Mouse (Mus musculus) myocyte (in vitro differentiated cells): ENCODE measurements around the gene Ppp3ca. TPM values are rescaled to one million over a fixed set of nuclear protein-coding genes. Genes with fewer than 3 reads are reported as not detected.

Experiments
- H3K27me3 ChIP-seq: one replicate; pipeline ENCODE4 v1.6.1; 2011; ENCODE audit not compliant: control insufficient read depth, insufficient read depth, insufficient read length
- H3K36me3 ChIP-seq: one replicate; pipeline ENCODE4 v1.6.1; 2011; ENCODE audit not compliant: control insufficient read depth, insufficient read depth
- H3K4me2 ChIP-seq: one replicate; pipeline ENCODE4 v1.6.1; 2011; ENCODE audit warnings: low read depth, control low read depth
- H3K4me3 ChIP-seq: one replicate; pipeline ENCODE4 v1.5.1; 2011; ENCODE audit warnings: mild to moderate bottlenecking, control low read depth, moderate library complexity
- H3K79me2 ChIP-seq: one replicate; pipeline ENCODE4 v1.6.1; 2011; ENCODE audit not compliant: control insufficient read depth, insufficient read depth
- H3ac ChIP-seq: one replicate; pipeline ENCODE4 v1.6.1; 2011; ENCODE audit not compliant: control insufficient read depth, insufficient read length
- CEBPB ChIP-seq: IDR thresholded peaks from 2 replicates; pipeline ENCODE4 v1.6.1; 2011; ENCODE audit warnings: mild to moderate bottlenecking, moderate library complexity; ENCODE audit not compliant: poor library complexity, insufficient read depth, severe bottlenecking
- E2F4 ChIP-seq: IDR thresholded peaks from one replicate; pipeline ENCODE4 v1.6.1; 2011; ENCODE audit warnings: mild to moderate bottlenecking, control low read depth, moderate library complexity; ENCODE audit not compliant: insufficient read depth
- MAX ChIP-seq: IDR thresholded peaks from one replicate; pipeline ENCODE4 v1.6.1; 2011; ENCODE audit warnings: low read depth, mild to moderate bottlenecking, control low read depth
- MYOD1 ChIP-seq, 3 experiments: IDR thresholded peaks; one replicate each; pipeline ENCODE4 v1.6.1; 2011; ENCODE audit warnings: control low read depth in 2 of 3, low read depth in 2 of 3, mild to moderate bottlenecking in 2 of 3, moderate library complexity in 1 of 3; ENCODE audit not compliant: insufficient read length in 2 of 3, control insufficient read depth in 1 of 3
- MYOG ChIP-seq, 3 experiments: IDR thresholded peaks; one replicate each; pipeline ENCODE4 v1.6.1; 2011; ENCODE audit warnings: control low read depth in 2 of 3, low read depth in 2 of 3, mild to moderate bottlenecking in 2 of 3; ENCODE audit not compliant: insufficient read length in 2 of 3, control insufficient read depth in 1 of 3, insufficient read depth in 1 of 3
- POLR2A ChIP-seq: IDR thresholded peaks from one replicate; pipeline ENCODE4 v1.6.1; 2011; ENCODE audit warnings: low read depth, mild to moderate bottlenecking, control low read depth, moderate library complexity; ENCODE audit not compliant: insufficient read length
- POLR2AphosphoS2 ChIP-seq: IDR thresholded peaks from one replicate; pipeline ENCODE4 v1.6.1; 2011; ENCODE audit warnings: low read depth, control low read depth; ENCODE audit not compliant: insufficient read length
- REST ChIP-seq: IDR thresholded peaks from one replicate; pipeline ENCODE4 v1.6.1; 2011; ENCODE audit warnings: mild to moderate bottlenecking, control low read depth, moderate library complexity; ENCODE audit not compliant: insufficient read depth, insufficient read length
- SRF ChIP-seq: IDR thresholded peaks from one replicate; pipeline ENCODE4 v1.6.1; 2011; ENCODE audit warnings: low read depth; ENCODE audit not compliant: control insufficient read depth, insufficient read length
- TCF12 ChIP-seq: IDR thresholded peaks from one replicate; pipeline ENCODE4 v1.6.1; 2011; ENCODE audit warnings: mild to moderate bottlenecking, control low read depth; ENCODE audit not compliant: poor library complexity, insufficient read depth, severe bottlenecking
- TCF3 ChIP-seq: IDR thresholded peaks from one replicate; pipeline ENCODE4 v1.6.1; 2011; ENCODE audit warnings: low read depth, control low read depth; ENCODE audit not compliant: insufficient read length
- USF1 ChIP-seq: IDR thresholded peaks from one replicate; pipeline ENCODE4 v1.6.1; 2011; ENCODE audit warnings: low read depth, mild to moderate bottlenecking, control low read depth, moderate library complexity
- polyA plus RNA-seq: library from polyadenylated mRNA; unstranded; fragments of >200 nt; fragmentation: generic; extraction: Trizol; gene quantifications from one replicate; pipeline ENCODE4 v1.2.1, GENCODE M21; 2012; ENCODE audit warnings: missing spikeins

Ppp3ca gene
- polyA plus RNA-seq, 1 experiment, result 34.0 TPM

DNA sequence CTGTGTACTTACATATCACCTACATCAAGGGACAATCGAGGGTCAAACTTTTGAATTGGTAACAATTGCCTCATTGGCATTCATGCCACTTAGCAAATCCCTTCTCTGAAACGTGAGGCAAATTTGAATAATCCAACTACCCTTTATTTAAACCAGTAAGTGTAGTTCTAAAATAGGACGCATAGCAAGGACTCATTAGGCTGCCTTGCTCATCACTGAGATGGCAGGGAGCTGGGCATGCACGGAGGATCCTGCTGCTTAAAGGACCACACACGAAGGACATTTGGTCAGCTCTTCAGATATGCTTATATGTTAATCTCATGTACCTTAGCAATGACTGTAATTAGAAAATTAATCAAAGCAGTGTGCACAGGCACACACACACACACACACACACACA lies 204.6 kb downstream of the Ppp3ca start:
- Histone ChIP-seq H3K4me3 (no peak overlapping the region), H3K79me2 (no peaks in the 10 kb centered on the region), H3K4me2 (no peak overlapping the region), H3K36me3 (peaks cover 14% of the 10 kb centered on the region), H3K27me3 (no peaks in the 10 kb centered on the region), H3ac (no peak overlapping the region)
- TF ChIP-seq MAX, result no peak
- no peak for TF ChIP-seq SRF
- no peak for TF ChIP-seq TCF3
- TF ChIP-seq POLR2AphosphoS2, result no peak
- TF ChIP-seq REST, result no peak
- no peak for TF ChIP-seq POLR2A
- no peak for TF ChIP-seq TCF12

GRCm38 (mm10) chr3:136887741-136888140 lies 217.8 kb downstream of the Ppp3ca start:
- H3K79me2 ChIP-seq, result no peaks in the 10 kb centered on the region
- no peak overlapping the region for H3K4me3 ChIP-seq
- TF ChIP-seq REST (no peak), MYOG (IDR thresholded peaks at IDR 0.05; ENCODE audit: control insufficient read depth in 1 of 3, insufficient read depth in 1 of 3, insufficient read length in 2 of 3, low read depth in 2 of 3) (no peak), TCF3 (no peak), SRF (no peak), E2F4 (no peak), MYOD1 (IDR thresholded peaks at IDR 0.05; ENCODE audit: control insufficient read depth in 1 of 3, insufficient read length in 2 of 3, low read depth in 2 of 3) (no peak), CEBPB (no peak), MAX (no peak), TCF12 (no peak), USF1 (no peak), POLR2AphosphoS2 (no peak), POLR2A (no peak)
- H3K4me2 ChIP-seq, result no peak overlapping the region
- H3K36me3 ChIP-seq, result peaks cover 15% of the 10 kb centered on the region
- H3K27me3 ChIP-seq, result no peaks in the 10 kb centered on the region
- no peak overlapping the region for H3ac ChIP-seq

DNA sequence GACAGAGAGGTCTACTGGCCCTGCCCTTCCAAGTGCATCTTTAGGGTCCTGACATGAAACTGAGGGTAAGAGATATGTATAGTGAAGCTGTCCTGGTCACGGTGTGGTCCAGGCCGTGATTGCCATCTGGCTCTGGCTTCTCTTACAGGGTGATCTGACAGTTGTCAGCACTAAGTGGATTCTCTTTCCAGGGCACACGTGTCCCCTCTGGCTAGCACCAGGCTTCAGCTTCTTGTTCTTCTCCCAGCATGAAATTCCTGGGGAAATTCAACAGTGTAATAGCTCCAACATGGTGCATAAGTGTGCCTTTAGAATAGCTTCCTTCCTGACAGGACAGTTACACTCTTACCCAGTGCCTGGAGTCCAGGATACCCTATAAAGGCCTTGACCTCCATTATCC lies 222.2 kb downstream of the Ppp3ca start:
- Histone ChIP-seq H3K4me3 (no peak overlapping the region), H3ac (no peak overlapping the region), H3K79me2 (no peaks in the 10 kb centered on the region), H3K36me3 (peaks cover 11% of the 10 kb centered on the region), H3K27me3 (no peaks in the 10 kb centered on the region), H3K4me2 (no peak overlapping the region)
- no peak for TF ChIP-seq SRF
- TF ChIP-seq TCF12, result no peak

GRCm38 (mm10) chr3:136893596-136894402 lies 223.9 kb downstream of the Ppp3ca start:
- H3K79me2 ChIP-seq, result no peaks in the 10 kb centered on the region
- no peak overlapping the region for H3ac ChIP-seq
- H3K4me2 ChIP-seq, result no peak overlapping the region
- no peaks in the 10 kb centered on the region for H3K27me3 ChIP-seq
- H3K4me3 ChIP-seq, result no peak overlapping the region
- no peak for TF ChIP-seq CEBPB
- TF ChIP-seq SRF, result no peak
- TF ChIP-seq POLR2AphosphoS2, result no peak
- no peak for TF ChIP-seq REST
- TF ChIP-seq TCF3, result no peak
- no peak for TF ChIP-seq MAX
- TF ChIP-seq E2F4, result no peak
- TF ChIP-seq MYOD1 (IDR thresholded peaks at IDR 0.05; ENCODE audit: control insufficient read depth in 1 of 3, insufficient read length in 2 of 3, low read depth in 2 of 3), result no peak
- TF ChIP-seq MYOG (IDR thresholded peaks at IDR 0.05; ENCODE audit: control insufficient read depth in 1 of 3, insufficient read depth in 1 of 3, insufficient read length in 2 of 3, low read depth in 2 of 3), result no peak
- no peak for TF ChIP-seq TCF12
- TF ChIP-seq USF1, result no peak
- no peak for TF ChIP-seq POLR2A
- H3K36me3 ChIP-seq, result peaks cover 11% of the 10 kb centered on the region

DNA sequence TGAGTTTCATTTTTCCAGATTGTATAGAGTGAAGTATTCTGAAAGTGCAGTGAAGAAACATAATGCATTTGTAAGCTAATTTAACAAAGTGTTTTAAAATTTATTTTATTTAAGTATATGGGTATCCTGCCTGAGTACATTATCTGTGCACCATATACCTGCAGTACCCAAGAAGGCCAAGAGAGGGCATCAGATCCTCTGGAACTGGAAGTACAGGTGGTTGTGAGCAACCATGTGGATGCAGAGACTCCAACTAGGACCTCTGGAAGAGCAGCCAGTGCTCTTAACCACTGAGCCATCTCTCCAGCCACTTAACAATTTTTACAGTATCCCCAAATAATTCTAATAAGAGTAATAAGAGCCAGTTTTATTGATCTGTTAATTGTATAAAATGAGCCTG lies 225.6 kb downstream of the Ppp3ca start:
- peaks cover 16% of the 10 kb centered on the region for H3K36me3 ChIP-seq
- H3ac ChIP-seq, result no peak overlapping the region
- no peak overlapping the region for H3K4me2 ChIP-seq
- no peaks in the 10 kb centered on the region for H3K27me3 ChIP-seq
- H3K4me3 ChIP-seq, result no peak overlapping the region
- H3K79me2 ChIP-seq, result no peaks in the 10 kb centered on the region
- no peak for TF ChIP-seq MYOG (IDR thresholded peaks at IDR 0.05; ENCODE audit: control insufficient read depth in 1 of 3, insufficient read depth in 1 of 3, insufficient read length in 2 of 3, low read depth in 2 of 3)
- no peak for TF ChIP-seq REST
- TF ChIP-seq E2F4, result no peak
- no peak for TF ChIP-seq TCF12
- no peak for TF ChIP-seq USF1
- no peak for TF ChIP-seq TCF3
- no peak for TF ChIP-seq MAX
- TF ChIP-seq POLR2AphosphoS2, result no peak
- no peak for TF ChIP-seq MYOD1 (IDR thresholded peaks at IDR 0.05; ENCODE audit: control insufficient read depth in 1 of 3, insufficient read length in 2 of 3, low read depth in 2 of 3)
- TF ChIP-seq POLR2A, result no peak
- no peak for TF ChIP-seq CEBPB
- TF ChIP-seq SRF, result no peak
